Mouse (Mus musculus) layer of hippocampus, adult 9-11 months (tissue): Measurements from ENCODE around the gene Neurl2.
"Not testable (repeated sequence)": the region's sequence is repeated elsewhere in the genome, so short reads cannot be mapped to it uniquely, and the experiment has no call there.

Source experiments
- DNase-seq: peaks from one replicate; pipeline ENCODE4 v3.0.0; 2022

Gene Neurl2

DNA sequence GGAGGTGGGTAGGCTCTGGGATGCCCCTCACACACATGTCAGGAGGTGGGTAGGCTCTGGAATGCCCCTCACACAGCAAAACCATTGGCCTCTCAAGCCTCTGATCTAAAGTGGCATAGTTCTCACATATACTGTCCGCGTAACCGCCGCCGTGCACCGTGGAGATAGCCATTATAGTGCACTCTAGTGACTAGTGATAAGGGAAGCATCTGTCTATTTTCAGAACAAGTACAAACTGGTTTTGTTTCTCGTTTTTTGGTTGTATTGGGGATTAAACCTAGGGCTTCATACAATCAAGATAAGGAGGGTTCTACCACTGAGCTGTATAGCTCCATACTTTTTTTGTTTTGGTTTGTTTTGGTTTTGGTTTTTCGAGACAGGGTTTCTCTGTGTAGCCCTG, 17.4 kb downstream of the Neurl2 start:
- no peak for DNase-seq

DNA sequence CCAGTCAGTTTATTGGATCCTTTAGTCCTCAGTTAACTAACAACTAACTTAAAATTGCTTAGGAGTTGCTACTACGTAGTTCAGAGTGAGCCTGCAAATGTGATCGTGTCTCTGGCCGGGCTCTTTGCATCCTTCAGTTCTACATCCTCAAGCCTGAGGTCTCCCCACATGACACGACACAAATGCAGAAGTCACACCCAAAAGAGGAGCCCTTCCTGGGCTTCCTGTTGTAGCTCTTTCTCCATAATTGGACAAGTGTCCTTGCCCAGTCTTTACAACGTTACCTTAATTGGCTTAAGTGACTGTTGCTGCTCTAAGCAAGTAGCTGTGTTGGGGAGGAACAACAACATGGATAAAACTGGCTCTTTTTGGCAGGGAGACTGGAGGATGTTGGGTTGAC, 17.9 kb downstream of the Neurl2 start:
- no peak for DNase-seq

DNA sequence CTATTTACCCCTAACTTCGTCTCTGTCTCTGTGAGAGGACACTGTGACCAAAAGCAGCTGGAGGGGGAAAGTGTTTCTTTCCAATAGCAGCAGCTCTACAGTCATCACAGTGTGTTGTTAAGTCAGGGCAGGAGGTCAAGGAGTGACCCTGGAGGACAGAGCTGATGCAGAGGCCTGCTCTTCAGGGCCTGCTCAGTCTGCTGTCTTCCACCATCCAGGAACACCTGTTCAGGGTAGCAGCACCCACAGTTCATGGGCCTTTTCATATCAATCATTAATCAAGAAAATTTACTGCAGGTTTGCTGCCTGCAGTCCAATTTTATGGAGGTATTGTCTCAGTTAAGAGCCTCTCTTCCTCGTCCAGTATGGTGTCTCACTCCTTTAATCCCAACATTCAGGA, 19.7 kb downstream of the Neurl2 start:
- no peak for DNase-seq

DNA sequence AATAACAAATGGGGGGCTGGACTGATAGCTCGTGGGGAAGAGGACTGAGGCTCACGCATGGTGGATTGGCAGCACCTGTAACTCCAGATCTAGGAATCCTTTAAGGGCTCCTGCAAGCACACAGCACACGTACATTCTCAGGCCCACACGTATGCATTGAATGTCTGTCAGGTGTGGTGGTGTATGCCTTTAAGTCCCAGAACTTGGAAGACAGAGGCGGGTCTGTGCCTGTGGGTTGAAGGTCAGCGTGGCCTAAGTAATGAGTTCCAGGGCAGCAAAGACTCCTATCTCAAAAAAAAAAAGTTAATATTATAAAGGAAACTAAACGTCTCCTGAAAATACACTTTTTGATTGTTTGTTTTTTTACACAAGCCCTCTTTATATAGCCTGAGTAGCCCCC, 26.6 kb downstream of the Neurl2 start:
- DNase-seq = no peak

DNA sequence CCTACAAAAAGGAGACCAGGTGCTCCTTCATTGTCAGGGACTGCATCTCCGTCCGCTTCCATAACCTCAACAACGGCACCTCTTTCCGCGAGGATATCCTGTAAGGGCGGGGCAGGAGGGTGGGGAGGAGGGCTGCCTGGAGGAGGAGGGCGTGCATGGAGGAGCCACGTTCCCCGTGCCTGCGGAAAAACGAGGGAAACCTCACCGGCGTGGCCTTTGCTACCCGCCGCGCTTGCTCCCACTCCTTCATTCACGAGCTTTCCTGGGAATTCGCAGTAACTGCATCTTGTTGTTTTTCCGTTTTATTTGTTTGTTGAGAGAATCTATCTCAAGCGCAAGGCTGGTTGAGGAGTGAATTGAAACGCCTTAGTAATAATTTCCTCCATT, 27.9 kb downstream of the Neurl2 start:
- DNase-seq = no peak

DNA sequence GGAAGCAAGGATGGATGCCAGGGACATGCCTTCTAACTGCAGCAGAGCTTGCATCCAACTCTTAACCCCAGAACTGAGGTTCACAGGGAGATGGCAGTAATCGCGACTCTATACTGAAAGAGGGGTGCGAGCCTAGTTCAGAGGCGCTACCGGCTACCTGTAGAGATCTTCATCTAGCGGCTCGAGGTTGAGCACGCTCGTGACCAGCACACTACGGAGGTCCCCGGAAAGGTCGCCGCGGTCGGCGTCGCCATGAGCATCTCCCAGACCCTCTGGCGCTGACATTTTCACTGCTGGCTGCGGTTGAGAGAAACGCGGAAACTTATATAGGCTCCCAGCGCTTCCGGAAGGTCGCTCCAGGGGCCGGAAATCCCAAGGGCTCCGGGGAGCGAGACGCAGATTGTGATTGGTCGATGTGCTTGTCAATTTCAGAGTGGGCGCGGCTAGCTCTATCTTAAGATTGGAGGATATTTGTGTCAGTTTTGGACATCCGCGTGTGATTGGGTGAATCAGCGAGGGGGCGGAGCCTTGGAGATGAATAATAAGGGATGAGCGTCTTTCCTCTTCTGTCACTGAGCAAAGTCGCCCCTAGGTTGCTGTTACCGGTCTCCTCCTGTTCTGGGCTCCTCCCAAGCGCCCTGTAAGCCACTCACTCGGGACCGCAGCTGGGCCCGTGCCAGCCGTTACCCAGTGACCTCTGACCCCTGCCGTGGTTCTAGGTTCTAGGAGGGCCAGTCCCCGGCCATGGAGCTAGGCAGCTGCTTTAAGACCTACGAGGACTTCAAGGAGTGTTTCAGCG, 28.5 kb downstream of the Neurl2 start, which contains the start of the genes Acot8 and Zswim3:
Gene Acot8 (minus strand): TSS at position 350 of the 799 bp plus-strand sequence.
Gene Zswim3 (plus strand): TSS at position 566 of the 799 bp plus-strand sequence.
- DNase-seq = peak; percentile 98

DNA sequence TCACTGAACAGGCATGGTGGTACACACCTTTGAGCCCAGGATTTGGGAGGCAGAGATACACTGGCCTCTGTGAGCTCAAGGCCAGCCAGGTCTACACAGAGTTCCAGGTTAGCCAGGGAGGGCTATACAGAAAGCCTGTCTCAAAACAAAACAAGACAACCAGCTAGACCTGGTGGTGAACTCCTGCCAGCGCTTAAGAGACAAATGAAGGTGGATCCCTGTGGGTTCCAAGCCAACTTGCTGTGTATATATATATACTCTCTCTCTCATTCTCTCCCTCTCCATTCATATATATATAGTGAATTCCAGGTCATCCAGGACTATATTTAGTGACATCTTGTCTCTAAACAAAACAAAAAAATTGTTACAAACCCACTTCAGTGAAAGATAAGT, 29.3 kb downstream of the Neurl2 start:
- DNase-seq = no peak

DNA sequence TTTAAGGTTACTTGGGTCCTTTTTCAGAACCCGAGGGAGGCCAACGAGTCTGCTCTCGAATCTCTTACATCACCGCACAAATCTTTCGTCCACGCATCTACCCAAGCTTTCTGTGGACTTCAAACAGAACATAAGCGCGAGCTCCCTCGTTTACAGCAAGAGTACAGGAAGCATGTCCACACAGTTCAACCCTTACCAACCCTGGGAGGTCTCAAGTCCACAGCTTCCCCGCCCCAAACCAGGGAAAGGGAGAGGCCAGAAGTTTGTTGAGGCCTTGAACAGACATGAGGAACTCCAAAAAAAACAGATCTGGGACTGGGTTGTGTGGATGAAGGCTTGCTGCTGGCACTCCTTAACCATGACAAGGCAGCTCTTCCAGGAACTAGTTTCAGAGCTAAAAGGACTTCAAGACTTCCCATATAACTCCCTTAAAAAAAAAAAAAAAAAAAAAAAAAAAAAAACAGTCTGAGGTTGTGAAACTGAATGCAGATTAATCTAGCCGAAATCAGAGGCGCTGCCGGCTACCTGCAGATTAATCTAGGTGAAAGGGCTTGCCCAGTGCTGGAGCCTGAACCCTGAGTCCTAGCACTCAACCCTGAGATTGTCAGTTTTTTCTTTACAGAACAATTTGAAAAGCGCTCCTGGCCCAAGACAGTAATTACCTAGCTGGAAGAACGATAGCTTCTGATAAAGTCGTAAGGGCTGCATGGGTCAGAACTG, 29.9 kb downstream of the Neurl2 start:
- DNase-seq = no peak

DNA sequence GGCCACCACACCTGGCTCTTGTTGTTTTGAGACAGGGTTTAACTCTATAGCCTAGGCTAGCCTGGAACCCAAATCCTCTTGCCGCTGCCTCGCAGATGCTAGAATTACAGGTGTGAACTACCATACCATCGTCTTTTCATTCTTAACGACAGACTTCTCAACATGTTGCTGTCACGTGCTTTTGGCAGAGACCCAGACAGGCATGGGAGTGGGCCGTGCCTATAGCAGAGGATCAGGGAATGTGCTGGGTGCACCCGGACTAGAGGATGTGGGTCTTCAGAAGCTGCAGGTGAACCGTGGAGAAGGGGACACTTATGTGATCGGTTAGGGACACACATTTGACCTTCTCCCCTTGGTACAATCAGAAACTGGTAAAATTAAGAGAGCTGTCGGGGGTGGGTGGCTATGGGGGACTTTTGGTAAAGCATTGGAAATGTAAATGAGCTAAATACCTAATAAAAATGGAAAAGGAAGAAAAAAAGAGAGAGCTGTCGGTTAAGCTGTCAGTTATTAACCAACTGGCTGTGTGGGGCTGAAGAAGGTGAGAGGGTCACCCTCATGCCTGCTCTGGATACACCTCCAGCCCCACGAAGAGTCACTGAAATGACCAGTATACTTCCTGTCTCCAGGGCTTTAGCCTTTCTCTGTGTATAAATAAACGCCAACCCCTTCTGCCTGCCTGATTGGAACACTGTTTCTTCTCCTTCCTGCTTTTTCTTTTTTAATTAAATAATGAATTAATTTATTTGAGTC, 32.8 kb downstream of the Neurl2 start:
- no peak for DNase-seq

DNA sequence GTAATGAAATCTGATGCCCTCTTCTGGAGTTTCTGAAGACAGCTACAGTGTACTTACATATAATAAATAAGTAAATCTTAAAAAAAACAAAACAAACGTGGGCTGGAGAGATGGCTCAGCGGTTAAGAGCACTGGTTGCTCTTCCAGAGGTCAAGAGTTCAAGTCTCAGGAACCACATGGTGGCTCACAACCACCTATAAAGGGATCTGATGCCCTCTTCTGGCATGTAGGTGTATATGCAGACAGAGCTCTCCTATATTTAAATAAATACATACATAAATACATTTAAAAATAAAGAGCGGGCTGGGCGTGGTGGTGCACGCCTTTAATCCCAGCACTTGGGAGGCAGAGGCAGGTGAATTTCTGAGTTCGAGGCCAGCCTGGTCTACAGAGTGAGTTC, 34.7 kb downstream of the Neurl2 start:
- DNase-seq = not testable (repeated sequence)

DNA sequence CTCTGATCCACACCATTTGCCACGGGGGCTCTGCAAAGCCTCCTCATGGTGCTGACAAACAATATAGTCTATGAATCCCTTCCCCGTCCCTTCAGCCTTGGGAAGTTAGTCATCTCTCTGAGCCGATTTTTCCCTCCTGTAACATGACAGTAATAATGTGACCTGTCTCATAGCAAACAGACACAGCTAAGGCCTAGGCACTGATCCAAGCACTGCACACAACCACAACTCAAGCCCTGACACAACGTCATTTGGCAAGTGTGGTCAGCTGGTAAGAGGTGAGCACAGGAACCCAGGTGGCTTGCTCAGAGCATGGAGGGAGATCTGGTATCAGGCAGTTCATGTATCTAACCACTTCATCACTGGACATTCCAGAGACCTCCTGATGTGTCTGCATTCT, 37.4 kb downstream of the Neurl2 start:
- no peak for DNase-seq

DNA sequence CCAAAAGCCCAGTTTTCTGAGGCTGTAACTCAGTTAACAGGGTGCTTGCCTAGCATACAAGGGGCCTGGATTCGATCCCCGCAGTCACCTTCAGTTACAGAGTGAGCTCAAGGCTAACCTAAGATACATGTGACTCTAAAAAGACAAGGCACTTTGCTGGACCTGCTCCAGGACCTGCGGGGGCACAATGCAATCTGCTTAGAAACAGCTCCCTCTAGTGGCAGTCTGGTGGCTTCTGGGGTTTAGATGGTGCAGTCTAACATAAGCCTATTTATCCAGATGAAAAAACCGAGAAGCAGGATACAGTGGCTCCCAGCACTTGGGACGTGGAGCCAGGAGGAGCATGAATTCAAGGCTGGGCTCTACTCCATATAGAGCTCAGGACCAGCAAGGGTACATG, 39.0 kb downstream of the Neurl2 start:
- peak; percentile 84 for DNase-seq

DNA sequence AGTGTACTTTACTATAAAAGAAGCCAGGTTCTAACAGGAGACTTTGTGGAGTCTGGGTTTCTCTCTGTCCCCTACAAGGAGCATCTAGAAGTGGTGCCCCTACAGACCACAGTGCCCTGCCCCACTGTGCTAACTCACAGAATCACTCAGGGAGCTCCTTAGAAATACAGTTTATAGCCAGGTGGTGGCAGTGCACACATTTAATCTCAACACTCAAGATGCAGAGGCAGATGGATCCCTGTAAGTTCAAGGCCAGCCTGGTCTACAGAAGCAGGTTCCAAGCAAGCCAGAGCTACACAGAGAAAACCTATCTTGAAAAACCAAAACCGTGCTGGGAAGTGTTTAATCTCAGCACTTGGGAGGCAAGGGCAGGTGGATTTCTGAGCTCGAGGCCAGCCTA, 39.5 kb downstream of the Neurl2 start:
- DNase-seq = no peak

DNA sequence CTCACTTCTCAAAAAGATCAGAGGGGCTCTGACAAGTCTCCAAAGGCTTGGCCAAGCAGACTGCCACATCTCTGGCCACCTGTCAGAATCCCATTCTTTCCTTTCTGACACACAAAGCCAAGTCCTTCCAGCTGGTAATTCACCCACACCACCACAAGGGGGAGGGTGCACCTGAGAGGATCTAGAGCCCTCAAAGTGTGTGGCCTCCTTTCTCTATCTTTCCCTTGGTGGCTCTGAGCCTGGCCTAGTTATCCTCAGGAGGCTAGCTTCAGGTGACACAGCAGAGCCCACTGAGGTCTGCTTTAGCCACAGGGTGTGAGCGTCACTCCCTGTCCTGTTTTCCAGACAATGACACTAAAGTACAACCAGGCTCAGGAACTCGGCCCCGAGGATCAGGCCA, 40.0 kb downstream of the Neurl2 start:
- peak; percentile 47 for DNase-seq

DNA sequence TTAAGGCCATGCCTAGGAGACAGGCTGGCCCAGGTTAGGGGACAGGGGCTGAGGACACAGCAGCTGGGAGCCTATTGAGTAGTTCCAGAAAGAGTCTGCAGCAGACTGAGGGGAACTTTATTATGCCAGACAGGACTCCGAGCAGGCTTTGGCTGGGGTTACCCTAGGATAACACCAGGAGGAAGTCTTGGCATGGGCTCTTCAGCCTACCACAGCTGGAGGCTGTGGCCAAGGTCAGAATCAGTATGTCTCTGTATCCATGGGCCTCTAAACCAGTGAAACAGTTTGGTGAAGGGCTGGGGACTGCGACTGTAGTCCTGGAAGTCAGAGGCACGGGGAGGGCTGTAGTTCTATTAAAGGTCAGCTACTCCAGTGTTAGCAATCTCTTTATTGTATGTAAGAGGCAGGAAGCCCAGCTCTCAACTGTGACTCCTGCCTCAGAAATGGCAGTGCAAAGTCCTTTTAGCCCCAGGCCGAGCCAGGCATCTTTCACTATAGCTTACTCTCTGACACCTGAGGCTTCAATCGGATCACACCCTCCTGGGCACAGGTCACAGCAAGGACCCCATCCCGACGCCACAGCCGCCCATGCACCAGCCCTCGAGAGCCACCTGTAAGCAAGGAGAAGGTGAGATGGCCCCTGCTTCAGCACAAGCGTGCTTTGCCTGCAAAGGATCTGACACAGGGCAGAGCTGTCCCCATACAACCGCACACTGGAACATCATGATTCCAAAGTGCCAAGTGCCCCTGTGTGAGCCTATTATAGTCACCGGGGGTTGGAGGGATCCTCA, 40.7 kb downstream of the Neurl2 start:
- DNase-seq = no peak

DNA sequence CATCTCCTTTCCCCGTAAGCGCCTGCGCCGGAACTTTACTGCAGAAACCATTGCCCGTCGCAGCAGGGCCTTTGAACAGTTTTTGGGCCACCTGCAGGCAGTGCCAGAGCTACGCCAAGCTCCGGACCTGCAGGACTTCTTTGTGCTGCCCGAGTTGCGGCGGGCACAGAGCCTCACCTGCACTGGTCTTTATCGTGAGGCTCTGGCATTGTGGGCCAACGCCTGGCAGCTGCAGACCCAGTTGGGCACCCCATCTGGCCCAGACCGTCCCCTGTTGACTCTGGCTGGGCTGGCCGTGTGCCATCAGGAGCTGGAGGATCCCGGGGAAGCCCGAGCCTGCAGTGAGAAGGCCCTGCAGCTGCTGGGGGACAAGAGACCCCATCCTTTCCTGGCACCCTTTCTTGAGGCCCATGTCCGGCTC, 41.4 kb downstream of the Neurl2 start:
- no peak for DNase-seq

DNA sequence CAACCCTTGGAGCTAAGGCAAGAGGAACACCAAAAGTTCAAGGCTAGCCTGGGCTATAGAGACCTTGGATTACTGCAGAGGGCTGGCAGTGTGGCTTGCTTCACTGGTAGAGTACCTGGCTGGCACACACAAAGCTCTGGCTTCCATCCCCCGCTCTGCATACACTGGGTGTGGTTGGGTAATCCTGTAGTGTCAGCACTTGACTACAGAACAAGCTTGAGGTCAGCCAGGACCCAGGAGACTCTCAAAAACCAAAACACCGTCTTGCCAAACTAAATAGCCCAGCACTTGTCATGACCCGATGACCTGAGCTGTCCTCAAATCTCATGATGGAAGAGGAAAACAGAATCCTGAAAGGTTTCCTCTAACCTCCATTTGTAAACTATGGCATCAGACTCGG, 42.8 kb downstream of the Neurl2 start:
- no peak for DNase-seq

DNA sequence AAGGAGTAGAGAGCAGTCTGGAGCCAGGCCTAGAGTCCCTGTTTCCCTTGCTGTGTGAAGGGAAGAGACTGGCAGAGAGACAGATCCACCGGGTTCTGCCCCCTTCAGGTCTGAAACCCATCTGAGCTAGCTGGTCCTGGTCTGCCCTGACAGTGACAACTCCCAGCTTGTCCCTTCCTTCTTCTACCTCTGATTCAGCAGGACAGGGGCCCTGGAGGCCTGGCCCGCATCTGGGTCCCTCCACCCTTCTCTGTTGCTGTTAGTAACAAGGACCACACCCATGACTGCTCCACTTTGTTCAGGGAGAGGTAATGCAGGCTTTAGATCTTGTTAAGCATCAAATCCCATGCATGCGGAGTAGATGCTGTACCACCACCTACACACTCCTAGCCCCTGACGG, 44.8 kb downstream of the Neurl2 start:
- DNase-seq = no peak

DNA sequence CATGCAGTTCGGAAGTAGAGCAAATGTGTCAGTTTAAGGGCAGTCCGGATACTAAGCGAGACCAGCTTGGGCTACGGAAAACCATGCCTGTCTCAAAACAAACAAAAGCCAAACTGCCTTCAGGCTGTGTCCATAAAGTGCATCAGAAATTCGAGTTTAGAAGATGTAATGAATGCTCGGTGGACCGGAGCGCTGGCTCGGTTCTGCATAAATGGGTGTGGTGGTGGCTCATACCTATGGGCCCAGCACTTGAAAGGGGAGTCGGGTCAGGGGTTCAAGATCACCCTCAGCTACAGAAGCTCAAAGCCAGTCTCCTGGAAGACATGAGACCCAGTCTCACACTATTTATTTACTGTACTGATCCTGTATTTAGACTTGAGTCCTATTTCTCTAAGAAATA, 45.5 kb downstream of the Neurl2 start:
- DNase-seq = no peak

DNA sequence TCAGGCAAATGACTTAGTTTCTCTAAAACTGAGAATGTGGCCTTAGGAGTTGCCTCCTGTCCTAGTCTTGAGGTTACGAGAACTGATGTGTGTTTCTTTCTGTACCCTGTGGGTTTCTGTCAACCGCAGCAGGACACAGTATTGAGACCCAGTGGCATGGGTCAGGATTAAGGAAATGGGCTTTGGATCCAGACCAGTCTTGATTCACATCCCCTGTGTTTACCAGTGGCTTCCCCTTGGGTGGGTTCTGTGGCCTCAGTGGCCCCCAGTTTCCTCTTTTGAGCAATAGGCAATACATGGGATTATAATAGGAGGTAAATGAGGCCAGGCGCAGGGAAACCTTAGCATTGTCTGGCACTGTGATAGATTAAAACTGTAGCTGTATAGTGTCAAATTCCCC, 46.2 kb downstream of the Neurl2 start:
- DNase-seq = no peak

DNA sequence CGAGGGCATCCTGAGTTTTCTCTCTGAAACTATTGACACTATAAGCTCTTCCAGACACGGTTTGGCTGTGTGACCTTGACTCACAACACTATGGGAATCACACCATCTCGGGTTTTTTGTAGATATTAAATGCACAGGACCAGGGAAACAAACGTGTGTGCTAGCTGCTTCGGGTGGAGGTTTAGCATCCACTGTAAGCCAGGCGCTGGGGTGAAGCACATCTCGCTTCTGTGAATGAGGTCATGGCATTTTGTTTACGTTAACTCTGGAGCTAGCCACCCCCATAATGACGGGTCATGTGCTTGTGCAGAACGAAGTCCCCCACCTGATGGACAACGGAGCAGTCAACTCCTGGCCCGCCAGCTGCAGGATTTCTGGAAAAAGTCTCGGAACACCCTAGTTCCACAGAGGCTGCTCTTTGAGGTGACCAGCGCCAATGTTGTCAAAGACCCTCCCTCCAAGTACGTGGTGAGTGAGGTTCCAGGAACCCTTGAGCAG, 46.8 kb downstream of the Neurl2 start:
- DNase-seq = no peak
